Mouse (Mus musculus) liver, embryonic 14.5 days (tissue): Measurements from ENCODE around the gene Polr2i.
"Not testable (repeated sequence)": the region's sequence is repeated elsewhere in the genome, so short reads cannot be mapped to it uniquely, and the experiment has no call there.

ENCODE experiments used
- CTCF ChIP-seq: IDR thresholded peaks from 2 replicates; pipeline ENCODE4 v1.5.1; 2016; ENCODE audit warnings: antibody characterized with exemption, low read depth, control low read depth
- EP300 ChIP-seq: IDR thresholded peaks from 2 replicates; pipeline ENCODE4 v1.6.1; 2016; ENCODE audit warnings: antibody characterized with exemption, low read depth

- not testable (repeated sequence) for TF ChIP-seq CTCF, EP300
Observed at GRCm38 (mm10) chr7:30183189-30183588, 48.6 kb upstream of the Polr2i start.
